Mouse (Mus musculus): ENCODE measurements around the gene Thoc7.
"Not testable (repeated sequence)": the region's sequence is repeated elsewhere in the genome, so short reads cannot be mapped to it uniquely, and the experiment has no call there.

Gene Thoc7

GRCm38 (mm10) chr14:13961401-13962112 is at the start of gene Thoc7, which contains the start of gene Atxn7:
Thoc7 (minus strand) TSS chr14:13961852.
Atxn7 (plus strand) TSS chr14:13961440.
- DNase-seq (ENCODE audit: low spot score) = peak; percentile 26

DNA sequence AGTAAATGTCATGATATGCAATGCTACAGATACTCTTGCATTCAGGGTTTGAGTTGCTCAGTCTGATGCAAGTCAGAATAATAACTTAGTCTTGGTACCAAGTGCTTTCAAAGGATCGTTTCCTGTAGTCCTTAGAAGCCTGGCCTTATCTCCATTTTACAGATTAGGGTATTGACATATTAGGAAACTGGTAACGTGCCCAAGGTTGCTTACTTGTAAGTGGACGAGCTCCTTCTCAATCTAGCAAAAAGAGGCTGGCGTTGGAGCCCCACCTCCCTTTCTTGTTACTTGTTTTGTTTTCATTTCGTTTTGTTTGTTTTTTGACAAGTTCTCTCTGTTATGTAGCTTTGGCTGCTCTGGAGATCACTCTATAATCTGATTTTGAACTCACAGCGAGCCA is 48.1 kb upstream of the Thoc7 start:
- DNase-seq (ENCODE audit: low spot score) = no peak

- no peak for DNase-seq (ENCODE audit: low spot score)
These were observed 41.1 kb upstream of the Thoc7 start for GRCm38 (mm10) chr14:14002771-14003170.

- peak; percentile 77 for DNase-seq (ENCODE audit: low spot score)
These were observed 33.8 kb upstream of the Thoc7 start for GRCm38 (mm10) chr14:13995206-13996097.

DNA sequence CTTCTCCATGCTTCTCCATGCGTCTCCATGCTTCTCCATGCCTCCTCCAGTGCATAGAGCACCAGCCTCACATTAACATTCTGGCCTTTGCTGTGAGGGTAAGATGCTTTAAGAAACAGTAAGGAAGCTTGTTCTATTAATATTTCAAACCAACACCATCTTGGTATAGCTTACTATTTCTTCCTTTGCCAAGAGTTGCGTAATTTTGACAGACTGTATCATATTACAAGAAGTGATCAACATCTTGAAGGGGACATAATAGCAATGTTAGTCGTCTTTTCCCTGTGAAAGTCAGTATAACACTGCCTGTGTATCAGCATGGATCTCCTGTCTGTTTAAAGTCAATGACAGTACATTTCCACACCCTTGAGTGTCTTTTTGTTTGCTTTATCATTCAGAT is 29.1 kb upstream of the Thoc7 start:
- peak; percentile 26 for DNase-seq (ENCODE audit: low spot score)

GRCm38 (mm10) chr14:13988397-13988796 is 26.7 kb upstream of the Thoc7 start:
- DNase-seq (ENCODE audit: low spot score) = no peak

GRCm38 (mm10) chr14:13982174-13982573 is 20.5 kb upstream of the Thoc7 start:
- peak; percentile 47 for DNase-seq (ENCODE audit: low spot score)

- no peak for DNase-seq (ENCODE audit: low spot score)
These were observed 19.6 kb upstream of the Thoc7 start for GRCm38 (mm10) chr14:13981286-13981685.

- no peak for DNase-seq (ENCODE audit: low spot score)
These were observed 15.8 kb upstream of the Thoc7 start for GRCm38 (mm10) chr14:13977498-13977897.

DNA sequence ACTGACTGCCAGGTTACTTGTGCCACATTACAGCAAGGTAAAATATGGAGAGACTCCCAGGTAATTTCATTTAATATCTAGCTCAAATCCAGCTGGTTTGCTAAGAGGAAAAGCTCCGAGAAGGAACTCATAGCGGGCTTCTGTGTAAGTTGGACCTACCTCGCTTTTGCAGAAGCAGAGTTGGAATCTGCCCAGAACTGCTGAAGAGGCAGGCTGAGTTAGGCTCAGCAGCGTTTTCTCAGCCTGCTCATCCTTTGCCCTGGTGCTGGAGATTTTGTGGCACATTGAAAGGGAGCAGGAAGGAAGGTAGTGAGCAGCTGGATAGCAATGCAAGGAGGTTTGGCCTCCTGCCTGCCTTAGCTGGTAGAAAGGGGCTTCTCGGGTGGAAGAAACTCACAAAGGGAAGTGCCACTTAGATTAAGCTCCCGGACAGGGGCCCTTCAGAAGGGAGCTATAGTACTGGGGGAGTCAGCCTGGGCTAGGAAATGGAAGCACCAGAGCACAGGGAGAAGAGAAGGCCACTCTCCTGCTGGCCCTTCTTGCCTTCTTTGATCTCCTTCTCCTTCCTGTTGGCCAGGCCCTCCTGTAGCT is 10.1 kb upstream of the Thoc7 start:
- DNase-seq (ENCODE audit: low spot score) = no peak

- DNase-seq (ENCODE audit: low spot score) = no peak
These were observed 8.9 kb upstream of the Thoc7 start for GRCm38 (mm10) chr14:13970513-13970912.

DNA sequence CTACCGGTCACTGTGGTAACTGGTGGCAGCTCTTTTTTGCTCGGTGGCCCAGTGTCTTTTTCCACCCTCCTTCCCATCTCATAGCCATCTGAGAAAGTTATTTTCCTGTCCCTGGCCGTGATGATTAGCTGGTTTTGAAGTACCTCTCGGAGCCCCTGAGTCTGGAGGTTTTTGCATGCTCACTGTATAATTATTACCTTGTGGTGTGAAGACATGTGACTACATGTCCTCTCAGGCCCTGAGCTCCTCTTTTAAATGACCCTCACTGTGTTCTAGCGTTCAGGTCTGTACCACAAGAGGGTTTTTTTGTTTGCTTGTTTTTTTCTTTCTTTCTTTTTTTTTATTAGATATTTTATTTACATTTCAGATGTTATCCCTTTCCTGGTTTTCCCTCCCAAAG is 6.8 kb upstream of the Thoc7 start:
- DNase-seq (ENCODE audit: low spot score) = no peak

DNA sequence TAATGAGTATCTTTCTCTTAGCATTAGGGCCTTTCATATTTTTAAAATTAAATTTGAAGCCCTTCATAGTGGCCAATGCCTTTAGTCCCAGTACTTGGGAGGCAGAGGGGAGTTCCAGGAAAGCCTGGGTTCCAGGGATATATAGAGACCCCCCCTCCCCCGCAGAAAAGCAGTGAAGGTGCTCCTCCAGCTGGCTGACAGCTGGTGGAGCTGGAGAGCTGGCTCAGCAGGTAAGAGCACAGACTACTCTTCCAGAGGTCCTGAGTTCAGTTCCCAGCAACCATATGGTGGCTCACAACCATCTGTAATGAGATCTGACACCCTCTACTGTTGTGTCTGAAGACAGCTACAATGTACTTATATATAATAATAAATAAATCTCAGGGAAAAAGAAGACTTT is 6.0 kb upstream of the Thoc7 start:
- DNase-seq (ENCODE audit: low spot score) = no peak

DNA sequence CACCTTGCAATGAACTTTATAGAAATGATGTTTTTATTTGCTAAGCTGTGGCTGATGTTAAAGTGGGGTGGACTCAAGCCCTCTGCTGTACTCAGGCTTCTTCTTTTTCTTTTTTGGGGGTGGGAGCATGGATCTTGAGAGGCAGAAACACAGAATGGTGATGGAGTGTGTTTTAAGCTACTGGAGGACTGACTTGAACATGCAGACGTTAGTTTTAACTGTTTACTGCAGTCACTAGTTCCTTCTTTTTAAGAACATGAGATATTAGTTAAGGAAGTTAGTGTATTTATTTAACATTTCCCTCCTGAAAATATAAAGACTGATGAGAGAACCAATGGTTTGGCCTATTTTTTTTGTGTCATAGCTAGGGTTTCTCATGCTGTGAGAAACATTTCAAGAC is 1.9 kb upstream of the Thoc7 start:
- no peak for DNase-seq (ENCODE audit: low spot score)

- DNase-seq (ENCODE audit: low spot score) = no peak
These were observed 824 bp upstream of the Thoc7 start for GRCm38 (mm10) chr14:13962476-13962875.

GRCm38 (mm10) chr14:13960482-13961325 is 948 bp downstream of the Thoc7 start:
- peak; percentile 41 for DNase-seq (ENCODE audit: low spot score)

DNA sequence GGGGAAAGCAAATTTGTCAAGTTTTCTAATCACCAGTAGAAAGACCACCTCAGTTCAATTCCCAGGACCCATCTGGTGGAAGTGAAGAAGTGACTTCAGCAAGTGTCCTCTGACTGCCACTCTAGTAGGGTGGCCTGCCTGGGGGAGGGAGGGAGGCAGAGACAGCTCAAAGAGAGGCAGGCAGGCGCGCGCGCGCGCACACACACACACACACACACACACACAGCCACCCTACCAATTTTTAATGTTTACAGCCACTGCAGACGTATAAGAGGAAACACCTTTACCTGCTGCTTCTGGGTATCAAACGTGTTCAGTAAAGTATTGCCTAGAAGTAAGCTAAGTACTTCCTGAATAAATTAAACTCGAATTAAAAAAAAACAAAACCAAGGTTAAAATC is 1.6 kb downstream of the Thoc7 start:
- no peak for DNase-seq (ENCODE audit: low spot score)

- not testable (repeated sequence) for DNase-seq (ENCODE audit: low spot score)
These were observed 9.5 kb downstream of the Thoc7 start for GRCm38 (mm10) chr14:13952151-13952550.

DNA sequence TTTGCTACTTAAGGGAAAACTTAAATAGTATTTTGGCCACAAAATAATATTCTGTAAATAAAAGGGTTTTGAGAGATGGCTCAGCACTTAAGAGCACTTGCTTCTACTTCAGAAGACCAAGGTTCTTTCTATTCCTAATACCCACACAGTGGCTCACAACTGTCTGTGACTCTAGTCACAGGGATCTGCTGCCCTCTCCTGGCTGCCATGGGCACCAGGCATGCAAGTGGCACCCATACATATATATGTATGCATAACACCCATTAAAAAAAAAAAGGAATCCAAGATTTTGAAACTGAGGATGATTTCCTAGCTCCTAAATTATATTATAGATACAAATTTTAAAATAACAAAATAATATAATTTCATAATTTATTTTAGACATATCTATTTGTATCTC is 11.3 kb downstream of the Thoc7 start:
- DNase-seq (ENCODE audit: low spot score) = no peak

- no peak for DNase-seq (ENCODE audit: low spot score)
These were observed 13.3 kb downstream of the Thoc7 start for GRCm38 (mm10) chr14:13948345-13948744.

DNA sequence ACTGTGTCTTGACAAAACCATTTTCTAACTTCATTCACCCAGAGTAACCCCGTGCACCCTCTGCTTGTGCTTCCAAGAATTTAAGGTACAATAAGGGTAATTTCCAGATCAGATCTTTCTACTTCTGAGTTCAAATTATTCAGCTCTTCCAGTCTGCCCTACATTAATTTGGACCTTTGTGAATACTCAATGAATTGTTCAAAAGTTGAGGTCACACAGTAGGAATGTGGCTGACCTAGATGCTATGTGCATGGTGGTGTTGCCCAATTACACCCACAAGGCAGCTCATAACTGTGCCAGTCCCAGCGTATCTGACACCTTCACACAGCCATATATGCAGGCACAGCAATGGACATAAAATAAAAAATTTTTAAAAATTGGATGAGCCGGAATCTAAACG is 17.0 kb downstream of the Thoc7 start:
- DNase-seq (ENCODE audit: low spot score) = no peak

GRCm38 (mm10) chr14:13934052-13934371 is 27.6 kb downstream of the Thoc7 start:
- no peak for DNase-seq (ENCODE audit: low spot score)

Data from adipocyte (in vitro differentiated cells).